Mouse (Mus musculus): ENCODE data around the gene Izumo4. TPM values are rescaled to one million over a fixed set of nuclear protein-coding genes. Genes with fewer than 3 reads are reported as not detected.

The Izumo4 gene
- total RNA-seq, 2 experiments from 2014 or later: 11.0 to 18.0 TPM

DNA sequence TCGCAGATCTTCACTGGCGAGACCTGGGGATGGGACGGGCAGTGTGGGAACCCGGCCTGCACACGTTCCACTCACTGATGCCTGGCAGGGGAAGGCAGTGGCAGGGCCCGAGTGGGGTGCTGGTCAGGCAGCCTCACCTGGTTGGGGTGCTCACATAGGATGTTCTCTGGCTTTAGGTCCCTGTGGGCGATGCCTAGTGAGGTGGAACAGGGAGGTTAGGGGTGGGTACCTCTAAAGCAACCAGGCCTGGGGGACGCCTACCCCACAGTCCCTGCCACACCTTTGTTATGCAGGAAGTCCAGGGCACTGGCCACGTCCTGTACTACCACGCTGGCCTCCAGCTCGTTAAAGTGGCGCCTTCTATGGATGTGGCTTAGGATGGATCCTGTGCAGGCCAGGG lies 33.0 kb upstream of the Izumo4 start:
- no peak for DNase-seq (ENCODE audit: low spot score in 2 of 2)

DNA sequence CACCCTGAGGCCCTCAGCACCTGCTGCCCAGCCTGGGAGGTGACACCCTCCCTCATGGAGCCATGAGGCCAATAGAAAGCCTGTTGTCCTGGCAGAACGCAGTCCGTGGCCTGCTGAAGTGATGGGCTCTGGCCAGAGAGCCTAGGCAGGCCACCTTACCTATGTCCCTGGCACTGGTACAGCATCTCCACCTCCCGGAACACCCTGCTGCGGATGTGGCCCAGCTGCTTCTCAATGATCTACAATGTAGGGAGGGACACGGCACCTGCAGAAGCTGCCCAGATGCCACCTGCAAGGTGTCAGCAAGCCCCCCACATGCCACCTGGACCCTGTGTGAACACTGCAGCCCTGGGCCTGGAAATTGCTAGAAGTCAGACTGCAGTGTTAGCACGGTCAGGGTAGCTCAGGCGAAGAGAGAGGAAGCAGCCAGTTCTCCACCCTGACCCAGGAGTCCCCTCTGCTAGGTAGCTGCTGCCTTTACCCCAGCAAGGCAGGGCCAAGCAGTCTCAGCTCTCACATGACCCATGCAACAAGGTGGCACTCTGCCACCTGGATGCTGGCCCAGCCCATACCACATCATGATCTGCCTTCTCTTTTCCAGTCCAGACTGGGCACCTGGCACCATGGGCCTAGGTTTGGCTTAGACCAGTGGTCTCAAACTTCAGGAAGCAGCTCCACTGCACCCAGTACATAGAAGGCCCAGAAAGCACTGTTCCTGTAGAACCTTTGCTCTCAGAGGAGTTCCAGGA lies 32.1 kb upstream of the Izumo4 start:
- DNase-seq (ENCODE audit: low spot score in 2 of 2): no peak

DNA sequence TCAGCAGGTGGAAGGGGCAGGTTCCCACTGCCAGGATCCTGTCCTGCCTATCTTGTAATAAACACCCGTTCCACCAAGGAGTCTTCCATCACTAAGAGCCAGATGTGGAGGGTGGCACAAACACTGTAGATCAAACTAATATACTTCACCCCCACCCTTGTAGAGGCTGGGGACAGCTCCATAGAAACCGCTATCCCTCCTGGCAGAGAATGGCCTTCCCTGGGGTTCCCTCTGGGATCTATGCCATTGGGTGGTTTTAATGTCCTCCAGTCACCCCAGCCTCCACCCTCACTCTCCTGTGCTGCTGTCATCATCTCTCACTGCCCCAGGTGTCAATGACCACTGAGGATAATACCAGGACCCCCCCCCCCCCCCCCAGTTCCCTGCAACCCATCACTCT lies 31.5 kb upstream of the Izumo4 start:
- no peak for DNase-seq (ENCODE audit: low spot score in 2 of 2)

DNA sequence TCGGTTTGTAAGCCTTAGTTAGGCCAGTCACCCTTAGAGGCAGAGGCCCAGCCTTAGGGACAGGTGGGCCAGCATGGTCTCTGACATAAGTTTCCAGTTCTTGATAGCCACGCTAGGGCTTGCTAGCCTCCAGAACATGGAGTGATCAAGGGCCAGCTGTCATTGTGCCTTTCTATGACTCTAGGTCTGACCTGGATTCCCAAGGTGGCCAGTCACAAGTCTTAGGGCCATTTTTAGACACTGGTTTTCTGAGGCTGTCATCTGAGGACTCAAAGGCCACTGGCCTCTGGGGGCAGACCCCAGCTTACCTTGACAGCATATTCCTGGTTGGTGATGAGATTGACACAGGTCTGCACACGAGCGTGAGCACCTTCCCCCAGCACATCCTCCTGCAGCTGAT lies 30.7 kb upstream of the Izumo4 start:
- DNase-seq (ENCODE audit: low spot score in 2 of 2): no peak

- DNase-seq (ENCODE audit: low spot score in 2 of 2): no peak
Measured at GRCm38 (mm10) chr10:80671936-80672690, 29.9 kb upstream of the Izumo4 start.

GRCm38 (mm10) chr10:80673690-80674089 lies 28.3 kb upstream of the Izumo4 start:
- no peak for DNase-seq (ENCODE audit: low spot score in 2 of 2)

DNA sequence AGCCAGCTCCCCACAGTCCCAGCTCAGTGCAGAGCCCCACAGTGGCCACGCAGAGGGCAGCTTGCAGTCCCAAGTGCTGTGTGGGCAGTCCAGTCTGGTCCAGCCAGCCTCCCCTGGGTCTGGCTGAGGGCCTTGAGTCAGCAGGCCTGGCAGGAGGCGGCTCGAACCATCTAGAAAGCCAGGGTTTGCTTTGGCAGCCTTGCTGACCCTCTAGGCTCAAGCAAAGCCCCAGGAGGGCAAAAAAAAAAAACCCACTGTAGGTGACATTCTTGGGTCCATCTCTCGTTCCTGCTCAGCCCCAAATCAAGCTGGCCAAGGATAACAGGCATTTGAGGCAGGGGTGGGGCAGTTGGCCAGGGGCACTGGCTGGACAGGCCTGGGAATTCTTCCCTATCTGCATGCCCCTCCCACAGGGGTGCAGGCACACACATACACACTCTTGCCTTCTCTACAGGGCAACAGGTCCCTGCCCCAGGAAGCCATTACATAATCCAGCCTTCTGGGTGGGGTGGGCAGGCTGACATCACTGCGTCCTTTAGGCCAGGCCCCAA lies 27.7 kb upstream of the Izumo4 start:
- DNase-seq (ENCODE audit: low spot score in 2 of 2): no peak

DNA sequence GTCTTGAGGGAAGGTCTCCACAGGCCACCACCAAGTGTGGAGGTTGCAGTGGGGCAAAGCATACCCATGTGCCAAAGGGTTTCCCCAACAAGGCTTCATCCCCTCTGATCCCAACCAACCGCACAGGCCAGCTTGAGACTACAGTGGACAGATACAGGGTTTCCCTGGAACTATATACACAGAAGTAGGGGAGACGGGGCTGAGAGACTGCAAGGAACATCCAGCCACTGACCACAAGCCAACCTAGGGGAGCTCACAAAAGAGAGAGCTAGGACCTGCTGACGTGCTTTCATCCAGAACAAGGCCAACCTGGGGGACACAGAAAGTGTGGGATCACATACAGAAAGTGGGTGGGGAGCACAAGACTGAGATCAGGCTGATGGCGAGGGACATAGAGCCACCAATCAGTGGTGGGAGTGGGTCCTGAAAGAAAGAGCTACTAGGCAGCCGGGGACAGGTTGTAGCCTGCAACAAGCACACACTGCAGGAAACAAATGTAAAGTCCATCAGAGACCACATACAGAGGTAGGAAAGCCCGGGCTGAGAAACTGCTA lies 27.1 kb upstream of the Izumo4 start:
- no peak for DNase-seq (ENCODE audit: low spot score in 2 of 2)

DNA sequence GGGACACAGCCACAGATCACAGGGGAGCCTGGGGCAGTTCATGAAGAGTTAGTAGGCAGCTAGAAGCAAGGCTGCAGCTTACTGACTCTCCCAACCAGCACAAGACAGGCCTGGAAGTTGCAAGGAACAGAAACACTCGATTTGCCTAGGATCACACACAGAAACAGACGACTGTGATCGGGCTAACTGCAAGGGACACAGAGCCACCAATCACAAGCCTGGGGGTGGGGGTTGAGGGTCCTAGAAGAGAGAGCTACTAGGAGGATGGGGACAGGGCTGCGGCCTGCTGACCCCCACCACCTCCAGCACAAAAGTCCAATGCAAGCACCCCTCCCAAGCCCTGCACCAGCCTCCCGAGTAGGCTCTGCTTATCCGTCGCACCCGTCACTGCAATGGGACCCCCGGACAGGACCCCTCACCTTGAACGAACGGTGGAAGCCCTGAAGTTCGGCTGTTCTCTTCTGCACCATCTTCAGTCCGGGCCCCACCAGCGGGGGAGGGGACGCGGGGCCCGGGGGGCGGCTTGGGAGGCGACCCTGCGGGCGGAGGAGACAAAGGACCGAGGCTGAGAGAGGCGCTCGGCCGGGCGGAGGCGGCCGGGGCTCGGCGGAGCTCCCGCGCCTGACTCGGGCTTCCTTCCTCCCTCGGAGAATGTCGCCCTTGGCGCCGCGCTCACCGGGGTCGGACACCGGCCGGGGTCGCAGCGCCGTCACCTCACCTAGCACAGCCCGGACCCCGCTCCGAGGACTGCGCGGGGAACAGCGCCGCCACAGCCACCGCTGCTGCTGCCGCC lies 26.4 kb upstream of the Izumo4 start:
- DNase-seq (ENCODE audit: low spot score in 2 of 2): no peak

DNA sequence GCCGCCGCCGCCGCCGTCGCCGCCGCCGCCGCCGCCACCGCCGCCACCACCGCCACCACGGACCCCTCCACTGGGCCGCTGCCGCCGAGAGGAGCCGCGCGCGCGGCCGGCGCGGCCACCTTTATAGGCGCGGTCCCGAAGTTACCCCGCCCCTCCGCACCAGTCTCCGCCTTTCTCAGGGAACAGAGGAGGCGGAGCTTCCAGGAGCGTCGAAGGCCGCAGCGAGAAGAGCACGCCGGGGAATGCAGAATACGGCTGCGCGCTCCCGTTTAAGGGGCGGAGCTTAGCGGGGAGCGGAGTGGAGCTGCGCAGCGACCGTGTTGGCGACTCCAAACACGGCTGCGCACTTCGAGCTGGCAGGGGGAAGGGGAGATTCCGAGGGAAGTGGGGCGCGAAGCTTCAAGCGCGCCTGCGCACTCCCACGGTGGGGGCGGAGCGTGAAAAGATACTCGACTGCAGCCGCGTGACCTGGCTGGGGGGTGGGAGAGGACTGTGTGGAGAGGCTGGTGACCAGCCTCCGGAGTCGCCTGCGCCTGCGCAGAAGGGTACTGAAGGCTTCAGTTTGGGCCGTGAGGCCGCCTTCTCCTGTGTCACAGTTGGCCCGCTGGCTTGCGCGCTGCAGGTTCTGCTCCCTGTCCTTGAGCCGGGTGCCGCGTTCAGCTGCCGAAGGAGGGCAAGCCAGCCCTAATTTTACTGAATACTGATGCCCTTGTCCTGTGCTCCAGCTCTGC lies 25.6 kb upstream of the Izumo4 start:
- DNase-seq (ENCODE audit: low spot score in 2 of 2): peak; percentile 99

DNA sequence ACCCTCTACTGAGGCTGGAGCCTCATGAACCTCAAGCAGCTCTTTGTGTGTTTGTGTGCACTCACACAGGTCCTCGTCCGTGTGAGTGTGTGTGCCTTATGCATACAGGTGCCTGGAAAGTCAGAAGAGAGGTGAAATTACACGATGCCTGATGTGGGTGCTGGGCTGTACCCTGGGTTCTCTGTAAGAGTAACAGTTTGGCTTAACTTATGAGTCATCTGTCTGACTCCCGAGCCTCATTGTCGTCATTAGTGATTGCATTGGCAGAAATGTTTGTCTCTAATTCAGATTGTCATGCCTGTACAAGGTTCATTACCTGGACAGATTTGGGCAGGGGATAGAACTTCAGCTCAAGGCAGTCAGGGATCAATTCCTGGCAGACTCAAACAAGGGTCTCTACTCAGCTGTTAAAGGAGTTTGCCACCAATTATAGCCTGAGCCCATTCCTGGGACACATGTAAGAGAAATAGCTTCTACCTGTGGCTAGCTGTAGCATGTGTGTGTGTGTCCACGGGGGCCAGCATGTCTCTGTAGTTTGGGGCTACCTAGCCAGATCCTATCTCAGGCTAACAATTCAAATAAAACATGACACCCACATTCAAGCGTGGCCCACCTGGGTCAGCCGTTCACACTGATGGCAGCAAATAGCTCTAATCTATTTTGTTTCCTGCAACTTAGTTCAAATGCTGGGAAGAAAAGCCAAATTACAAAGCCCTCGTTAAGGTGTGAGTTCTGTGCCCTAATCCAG lies 24.7 kb upstream of the Izumo4 start:
- no peak for DNase-seq (ENCODE audit: low spot score in 2 of 2)

DNA sequence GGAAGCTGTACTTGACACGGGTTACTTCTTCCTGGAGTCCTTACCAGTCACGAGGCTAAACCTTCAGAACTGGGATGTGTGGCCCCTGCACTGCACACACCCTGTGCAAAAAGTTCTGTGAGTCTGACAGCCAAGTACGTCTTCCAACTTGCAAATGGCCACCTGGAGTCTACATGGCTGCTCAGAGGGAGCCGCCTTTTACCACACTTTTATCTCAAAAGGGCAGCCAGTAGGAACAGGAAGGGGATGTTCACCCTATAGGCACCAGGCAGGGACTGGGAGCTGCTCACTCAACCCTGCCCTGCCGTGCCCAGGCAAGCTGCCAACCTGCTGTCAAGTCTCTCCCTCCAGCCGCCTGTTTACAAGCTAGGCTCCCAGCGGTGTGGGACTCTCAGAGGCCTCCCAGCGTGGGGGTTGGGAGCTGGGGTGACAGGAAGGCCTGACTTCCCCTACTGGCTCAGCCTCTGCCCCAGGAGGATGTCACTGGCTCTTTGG lies 24.0 kb upstream of the Izumo4 start, which contains the start of gene Mknk2:
Mknk2 (minus strand) TSS at position 171 of the 495 bp plus-strand sequence.
- peak; percentile 86 to 88 for DNase-seq (ENCODE audit: low spot score in 2 of 2)

GRCm38 (mm10) chr10:80678601-80679377 lies 23.2 kb upstream of the Izumo4 start:
- DNase-seq (ENCODE audit: low spot score in 2 of 2): no peak

- DNase-seq (ENCODE audit: low spot score in 2 of 2): no peak
Measured at GRCm38 (mm10) chr10:80679556-80680259, 22.3 kb upstream of the Izumo4 start.

GRCm38 (mm10) chr10:80680260-80680696 lies 21.7 kb upstream of the Izumo4 start:
- no peak for DNase-seq (ENCODE audit: low spot score in 2 of 2)

- no peak for DNase-seq (ENCODE audit: low spot score in 2 of 2)
Measured at GRCm38 (mm10) chr10:80682003-80682402, 20.0 kb upstream of the Izumo4 start.

- no peak for DNase-seq (ENCODE audit: low spot score in 2 of 2)
Measured at GRCm38 (mm10) chr10:80683647-80684046, 18.3 kb upstream of the Izumo4 start.

DNA sequence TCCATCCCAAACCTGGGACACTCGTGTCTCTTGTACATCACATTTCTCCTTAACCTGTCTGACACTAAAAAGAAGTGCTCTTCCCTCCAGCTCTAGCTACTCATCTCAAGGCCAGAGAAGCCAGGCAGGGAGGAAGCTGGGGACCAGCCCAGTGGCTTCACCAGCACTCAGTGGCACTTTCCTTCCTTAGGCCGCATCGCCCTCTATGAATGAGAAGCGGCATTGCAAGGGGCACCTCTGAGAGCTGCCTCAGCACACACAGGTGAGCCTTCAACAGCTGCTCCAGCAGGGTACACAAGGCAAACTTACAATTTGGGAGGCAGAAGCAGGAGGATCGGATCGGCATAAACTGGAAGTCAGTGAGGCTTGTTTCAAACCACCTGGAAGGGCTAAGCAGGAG lies 17.8 kb upstream of the Izumo4 start:
- DNase-seq (ENCODE audit: low spot score in 2 of 2): peak; percentile 64 to 66
